Mouse (Mus musculus): ENCODE results near the gene Stub1.

Gene Stub1

GRCm38 (mm10) chr17:25791320-25791842 is 41.8 kb downstream of the Stub1 start:
- peak; percentile 51 for DNase-seq (ENCODE audit: inconsistent ontology term)

- no peak for DNase-seq (ENCODE audit: inconsistent ontology term)
Measured at GRCm38 (mm10) chr17:25786781-25787504, 46.3 kb downstream of the Stub1 start.

- DNase-seq (ENCODE audit: inconsistent ontology term): no peak
Measured at GRCm38 (mm10) chr17:25786280-25786679, 46.9 kb downstream of the Stub1 start, which contains the start of gene Ccdc78. Gene Ccdc78 (plus strand): TSS chr17:25786580.

- DNase-seq (ENCODE audit: inconsistent ontology term): peak; percentile 91
Measured at GRCm38 (mm10) chr17:25785281-25785745, 47.9 kb downstream of the Stub1 start, which contains the start of gene Haghl. Gene Haghl (minus strand): TSS chr17:25785673.

GRCm38 (mm10) chr17:25783861-25784574 is 49.2 kb downstream of the Stub1 start:
- no peak for DNase-seq (ENCODE audit: inconsistent ontology term)

GRCm38 (mm10) chr17:25783086-25783485 is 50.1 kb downstream of the Stub1 start:
- DNase-seq (ENCODE audit: inconsistent ontology term): no peak

- no peak for DNase-seq (ENCODE audit: inconsistent ontology term)
Measured at GRCm38 (mm10) chr17:25781339-25781738, 51.9 kb downstream of the Stub1 start.
